Mouse (Mus musculus): ENCODE data around the gene Ost4. TPM values are rescaled to one million over a fixed set of nuclear protein-coding genes. Genes with fewer than 3 reads are reported as not detected.

The Ost4 gene
- polyA plus RNA-seq, 1 experiment: 79.8 TPM

- no peak for TF ChIP-seq GATA1 (IDR thresholded peaks at IDR 0.05; ENCODE audit: low read length)
Observed at GRCm38 (mm10) chr5:30930846-30931245, 23.3 kb upstream of the Ost4 start.

- TF ChIP-seq GATA1 (IDR thresholded peaks at IDR 0.05; ENCODE audit: low read length): no peak
Observed at GRCm38 (mm10) chr5:30930121-30930520, 22.5 kb upstream of the Ost4 start.

DNA sequence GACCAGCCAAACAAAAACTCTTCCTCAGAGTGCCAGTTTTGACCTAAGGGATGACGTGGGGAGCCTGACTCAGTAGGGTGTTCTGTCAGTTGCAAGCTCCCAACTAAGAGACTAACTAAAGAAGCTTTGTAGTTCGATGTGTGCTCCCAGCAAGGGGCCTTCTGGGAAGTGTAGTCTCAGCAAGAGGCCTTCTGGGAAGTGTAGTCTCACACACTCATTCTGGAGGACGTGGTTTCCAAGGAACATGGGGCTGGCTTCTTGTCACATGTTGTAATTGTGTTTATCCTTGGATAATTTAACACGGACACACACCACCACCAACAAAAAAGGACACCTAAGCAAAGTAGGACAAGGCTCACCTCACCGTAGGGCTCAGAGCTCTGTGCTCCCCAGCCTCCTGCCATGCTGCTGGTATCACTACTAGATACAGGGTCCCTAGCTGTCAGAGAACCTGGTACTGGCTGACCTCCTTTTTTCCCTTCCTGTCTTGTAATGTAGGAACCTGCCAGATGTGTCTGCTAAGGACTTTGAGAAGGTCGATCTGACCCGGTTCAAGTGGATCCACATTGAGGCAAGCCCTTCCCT, 20.4 kb upstream of the Ost4 start:
- TF ChIP-seq GATA1 (IDR thresholded peaks at IDR 0.05; ENCODE audit: low read length): no peak

- TF ChIP-seq GATA1 (IDR thresholded peaks at IDR 0.05; ENCODE audit: low read length): no peak
Observed at GRCm38 (mm10) chr5:30926073-30926472, 18.5 kb upstream of the Ost4 start.

GRCm38 (mm10) chr5:30925217-30925616, 17.6 kb upstream of the Ost4 start:
- TF ChIP-seq GATA1 (IDR thresholded peaks at IDR 0.05; ENCODE audit: low read length): no peak

DNA sequence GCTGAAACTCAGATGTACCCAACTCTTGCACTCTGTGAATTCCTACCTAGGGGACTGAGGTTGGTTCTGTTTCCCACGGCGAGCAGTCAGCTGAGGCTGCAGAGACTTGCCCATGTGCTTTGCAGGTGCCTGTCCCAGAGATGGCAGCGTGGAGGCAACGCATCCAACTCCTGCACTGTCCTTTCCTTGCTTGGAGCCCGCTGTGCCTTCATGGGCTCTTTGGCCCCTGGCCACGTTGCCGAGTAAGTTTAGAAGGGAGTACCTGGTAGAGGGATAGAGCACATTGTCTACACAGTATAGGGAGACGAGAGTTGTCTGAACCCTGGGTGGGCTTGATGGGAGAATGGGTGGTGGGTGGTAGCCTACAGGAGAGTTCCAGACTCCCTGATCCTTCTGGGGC, 17.0 kb upstream of the Ost4 start:
- TF ChIP-seq GATA1 (IDR thresholded peaks at IDR 0.05; ENCODE audit: low read length): no peak

GRCm38 (mm10) chr5:30923119-30923518, 15.5 kb upstream of the Ost4 start:
- no peak for TF ChIP-seq GATA1 (IDR thresholded peaks at IDR 0.05; ENCODE audit: low read length)

- no peak for TF ChIP-seq GATA1 (IDR thresholded peaks at IDR 0.05; ENCODE audit: low read length)
Observed at GRCm38 (mm10) chr5:30922581-30923041, 15.0 kb upstream of the Ost4 start.

- no peak for TF ChIP-seq GATA1 (IDR thresholded peaks at IDR 0.05; ENCODE audit: low read length)
Observed at GRCm38 (mm10) chr5:30921256-30922033, 13.9 kb upstream of the Ost4 start, which contains the start of gene Khk. TSS of gene Khk (plus strand) at chr5:30921431.

DNA sequence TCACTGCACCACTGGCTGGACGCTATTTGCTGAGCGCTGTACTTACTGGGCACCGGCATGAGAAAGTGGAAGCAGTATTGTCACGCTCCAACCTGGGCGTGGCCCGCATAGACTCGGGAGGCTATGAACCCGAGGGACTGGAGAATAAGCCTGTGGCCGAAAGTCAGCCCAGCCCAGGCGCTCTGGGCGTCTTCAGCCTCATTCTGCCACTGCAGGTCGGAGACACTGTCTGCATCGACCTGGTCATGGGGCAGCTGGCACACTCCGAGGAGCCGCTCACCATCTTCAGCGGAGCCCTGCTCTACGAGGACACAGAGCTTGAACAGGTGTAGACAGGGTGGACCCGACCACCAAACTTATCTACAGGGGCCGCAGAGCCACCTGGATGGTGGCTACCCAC, 13.0 kb upstream of the Ost4 start:
- no peak for TF ChIP-seq GATA1 (IDR thresholded peaks at IDR 0.05; ENCODE audit: low read length)

GRCm38 (mm10) chr5:30919831-30920614, 12.4 kb upstream of the Ost4 start:
- TF ChIP-seq GATA1 (IDR thresholded peaks at IDR 0.05; ENCODE audit: low read length): no peak

DNA sequence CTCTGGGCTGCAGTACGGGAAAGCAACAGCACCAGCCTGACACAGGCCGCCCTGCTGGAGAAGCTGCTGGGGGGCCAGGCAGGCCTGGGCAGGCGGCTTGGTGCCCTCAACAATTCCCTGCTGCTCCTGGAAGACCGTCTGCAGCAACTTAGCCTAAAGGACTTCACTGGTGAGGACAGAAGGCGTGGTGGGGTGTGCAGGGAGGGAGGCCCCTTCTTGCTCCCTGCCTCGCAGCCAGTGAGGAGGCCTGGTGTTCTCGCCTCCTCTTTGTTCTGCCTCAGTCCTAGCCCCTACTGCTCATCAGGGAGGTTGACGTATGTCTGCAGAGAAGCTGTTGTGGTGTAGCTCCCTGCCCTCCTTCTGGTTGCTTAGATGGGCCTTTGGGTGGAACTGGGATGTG, 11.1 kb upstream of the Ost4 start:
- no peak for TF ChIP-seq GATA1 (IDR thresholded peaks at IDR 0.05; ENCODE audit: low read length)

- TF ChIP-seq GATA1 (IDR thresholded peaks at IDR 0.05; ENCODE audit: low read length): no peak
Observed at GRCm38 (mm10) chr5:30917891-30918670, 10.5 kb upstream of the Ost4 start.

DNA sequence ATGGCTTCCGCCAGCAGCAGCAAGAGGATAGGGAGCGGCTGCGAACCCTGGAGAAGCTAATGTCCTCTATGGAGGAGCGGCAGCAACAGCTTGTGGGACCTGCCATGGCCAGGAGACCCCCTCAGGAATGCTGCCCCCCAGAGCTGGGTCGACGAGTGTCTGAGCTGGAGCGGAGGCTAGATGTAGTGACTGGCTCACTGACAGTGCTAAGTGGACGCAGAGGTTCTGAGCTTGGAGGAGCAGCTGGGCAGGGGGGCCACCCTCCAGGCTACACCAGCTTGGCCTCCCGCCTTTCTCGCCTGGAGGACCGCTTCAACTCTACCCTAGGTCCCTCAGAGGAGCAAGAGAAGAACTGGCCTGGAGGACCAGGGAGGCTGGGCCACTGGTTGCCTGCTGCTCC, 9.8 kb upstream of the Ost4 start:
- no peak for TF ChIP-seq GATA1 (IDR thresholded peaks at IDR 0.05; ENCODE audit: low read length)

DNA sequence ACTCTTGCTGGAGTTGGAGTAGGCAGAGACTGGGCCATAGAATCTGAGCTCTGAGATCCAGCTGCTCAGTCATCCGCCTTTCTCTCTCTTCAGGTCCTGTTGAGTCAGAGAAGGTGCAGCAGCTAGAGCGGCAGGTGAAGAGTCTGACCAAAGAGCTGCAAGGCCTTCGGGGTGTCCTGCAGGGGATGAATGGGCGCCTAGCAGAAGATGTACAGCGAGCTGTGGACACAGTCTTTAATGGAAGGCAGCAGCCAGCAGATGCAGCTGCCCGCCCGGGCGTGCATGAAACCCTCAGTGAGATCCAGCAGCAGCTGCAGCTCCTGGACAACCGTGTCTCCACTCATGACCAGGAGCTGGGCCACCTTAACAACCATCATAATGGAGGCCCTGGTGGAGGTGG, 9.3 kb upstream of the Ost4 start:
- TF ChIP-seq GATA1 (IDR thresholded peaks at IDR 0.05; ENCODE audit: low read length): no peak
